Mouse (Mus musculus): ENCODE measurements around the gene 1810009A15Rik. TPM values are rescaled to one million over a fixed set of nuclear protein-coding genes. Genes with fewer than 3 reads are reported as not detected.
"Not testable (repeated sequence)": the region's sequence is repeated elsewhere in the genome, so short reads cannot be mapped to it uniquely, and the experiment has no call there.

The 1810009A15Rik gene
- polyA plus RNA-seq, 1 experiment from 2014 or later, result 55.6 TPM

- H3K9ac ChIP-seq, result no peak overlapping the region
- H3K27ac ChIP-seq (replicated peaks), result no peak overlapping the region
- H3K4me1 ChIP-seq (replicated peaks), result no peaks in the 10 kb centered on the region
- no peak overlapping the region for H3K4me2 ChIP-seq
- H3K36me3 ChIP-seq, result peaks cover 13% of the 10 kb centered on the region
- no peak overlapping the region for H3K4me3 ChIP-seq
- H3K27me3 ChIP-seq, result no peaks in the 10 kb centered on the region; the same call in 1 of the 2 replicates
- no peak for ATAC-seq (ENCODE audit: low read depth)
- WGBS, result 83% methylated on average over 3 of the region's 3 CpGs
- H3K9me3 ChIP-seq, result no peaks in the 10 kb centered on the region
Measured at GRCm38 (mm10) chr19:8853117-8853516, 35.5 kb upstream of the 1810009A15Rik start.

GRCm38 (mm10) chr19:8857689-8858088 is 31.0 kb upstream of the 1810009A15Rik start:
- Histone ChIP-seq H3K4me1 (replicated peaks) (no peaks in the 10 kb centered on the region), H3K9me3 (no peaks in the 10 kb centered on the region), H3K4me3 (no peak overlapping the region), H3K4me2 (no peak overlapping the region), H3K9ac (no peak overlapping the region), H3K36me3 (no peaks in the 10 kb centered on the region), H3K27me3 (no peaks in the 10 kb centered on the region; the same call in 1 of the 2 replicates), H3K27ac (replicated peaks) (no peak overlapping the region)
- no peak for ATAC-seq (ENCODE audit: low read depth)
- WGBS, result 42% methylated on average over 4 of the region's 4 CpGs

- no peaks in the 10 kb centered on the region; the same call in 1 of the 2 replicates for H3K27me3 ChIP-seq
- WGBS, result 23% methylated on average over 1 of the region's 1 CpGs
- no peaks in the 10 kb centered on the region for H3K4me1 ChIP-seq (replicated peaks)
- H3K27ac ChIP-seq (replicated peaks), result no peak overlapping the region
- no peak overlapping the region for H3K9ac ChIP-seq
- no peaks in the 10 kb centered on the region for H3K9me3 ChIP-seq
- H3K36me3 ChIP-seq, result no peaks in the 10 kb centered on the region
- no peak overlapping the region for H3K4me2 ChIP-seq
- ATAC-seq (ENCODE audit: low read depth), result no peak
- no peak overlapping the region for H3K4me3 ChIP-seq
Measured at GRCm38 (mm10) chr19:8859018-8859417, 29.6 kb upstream of the 1810009A15Rik start.

- no peaks in the 10 kb centered on the region for H3K27me3 ChIP-seq
- no peaks in the 10 kb centered on the region for H3K4me1 ChIP-seq (replicated peaks)
- no peak overlapping the region for H3K4me3 ChIP-seq
- 84% methylated on average over 6 of the region's 6 CpGs for WGBS
- no peak overlapping the region for H3K4me2 ChIP-seq
- no peaks in the 10 kb centered on the region for H3K36me3 ChIP-seq
- H3K9me3 ChIP-seq, result no peaks in the 10 kb centered on the region
- no peak for ATAC-seq (ENCODE audit: low read depth)
- no peak overlapping the region for H3K9ac ChIP-seq
- H3K27ac ChIP-seq (replicated peaks), result no peak overlapping the region
Measured at GRCm38 (mm10) chr19:8864265-8864664, 24.4 kb upstream of the 1810009A15Rik start.

GRCm38 (mm10) chr19:8870381-8870780 is 18.3 kb upstream of the 1810009A15Rik start:
- H3K4me3 ChIP-seq, result peak overlapping the region; percentile 97; the same call in 1 of the 2 replicates
- H3K27me3 ChIP-seq; H3K27ac ChIP-seq (replicated peaks); ATAC-seq (ENCODE audit: low read depth); H3K9me3 ChIP-seq; H3K9ac ChIP-seq: not testable (repeated sequence)
- WGBS, result 70% methylated on average over 3 of the region's 3 CpGs
- H3K36me3 ChIP-seq, result peaks cover 25% of the 10 kb centered on the region
- H3K4me2 ChIP-seq, result peak overlapping the region; percentile 91
- peaks cover 16% of the 10 kb centered on the region for H3K4me1 ChIP-seq (replicated peaks)

GRCm38 (mm10) chr19:8870838-8871237 is 17.8 kb upstream of the 1810009A15Rik start:
- H3K9ac ChIP-seq, result peak overlapping the region; percentile 97

GRCm38 (mm10) chr19:8871267-8872186 is 17.1 kb upstream of the 1810009A15Rik start, which contains the start of gene Ubxn1:
Gene Ubxn1 (plus strand): TSS chr19:8871496.
- WGBS, result 1% methylated on average over 59 of the region's 59 CpGs
- H3K27ac ChIP-seq (replicated peaks), result peak within 1 kb of the TSS; percentile 84
- peak within 1 kb of the TSS; percentile 97 for H3K9ac ChIP-seq
- no peaks in the 10 kb centered on the region for H3K9me3 ChIP-seq
- peaks cover 16% of the 10 kb centered on the region for H3K4me1 ChIP-seq (replicated peaks)
- H3K36me3 ChIP-seq, result peaks cover 36% of the 10 kb centered on the region
- peak; percentile 97 for ATAC-seq (ENCODE audit: low read depth)
- H3K27me3 ChIP-seq, result no peaks in the 10 kb centered on the region
- peak within 1 kb of the TSS; percentile 97 for H3K4me3 ChIP-seq
- peak within 1 kb of the TSS; percentile 91 for H3K4me2 ChIP-seq

More at GRCm38 (mm10) chr19:8870838-8871237, 17.8 kb upstream of the 1810009A15Rik start:
- Histone ChIP-seq H3K27me3 (no peaks in the 10 kb centered on the region), H3K27ac (replicated peaks) (peak overlapping the region; percentile 84), H3K4me1 (replicated peaks) (peaks cover 16% of the 10 kb centered on the region), H3K36me3 (peaks cover 29% of the 10 kb centered on the region), H3K4me2 (peak overlapping the region; percentile 91), H3K9me3 (no peaks in the 10 kb centered on the region), H3K4me3 (peak overlapping the region; percentile 97)
- 65% methylated on average over 9 of the region's 9 CpGs for WGBS
- ATAC-seq (ENCODE audit: low read depth), result peak; percentile 51

GRCm38 (mm10) chr19:8872266-8872840 is 16.3 kb upstream of the 1810009A15Rik start:
- peak overlapping the region; percentile 91 for H3K4me2 ChIP-seq
- peak overlapping the region; percentile 97 for H3K9ac ChIP-seq
- 76% methylated on average over 10 of the region's 10 CpGs for WGBS

GRCm38 (mm10) chr19:8875031-8875430 is 13.6 kb upstream of the 1810009A15Rik start:
- H3K9me3 ChIP-seq, result no peaks in the 10 kb centered on the region
- no peak overlapping the region for H3K4me2 ChIP-seq
- ATAC-seq (ENCODE audit: low read depth), result no peak
- WGBS, result 96% methylated on average over 7 of the region's 7 CpGs
- H3K4me1 ChIP-seq (replicated peaks), result peaks cover 30% of the 10 kb centered on the region
- no peak overlapping the region for H3K4me3 ChIP-seq
- H3K27ac ChIP-seq (replicated peaks), result no peak overlapping the region
- no peaks in the 10 kb centered on the region for H3K27me3 ChIP-seq
- peaks cover 53% of the 10 kb centered on the region for H3K36me3 ChIP-seq
- H3K9ac ChIP-seq, result no peak overlapping the region

More at GRCm38 (mm10) chr19:8872266-8872840, 16.3 kb upstream of the 1810009A15Rik start:
- Histone ChIP-seq H3K36me3 (peaks cover 42% of the 10 kb centered on the region), H3K4me1 (replicated peaks) (peaks cover 16% of the 10 kb centered on the region), H3K4me3 (peak overlapping the region; percentile 97), H3K9me3 (no peaks in the 10 kb centered on the region), H3K27ac (replicated peaks) (peak overlapping the region; percentile 84; the same call in 1 of the 2 replicates), H3K27me3 (no peaks in the 10 kb centered on the region)
- ATAC-seq (ENCODE audit: low read depth), result no peak

GRCm38 (mm10) chr19:8880311-8881033 is 8.2 kb upstream of the 1810009A15Rik start, which contains the start of gene Uqcc3:
Gene Uqcc3 (minus strand): TSS chr19:8880923.
- WGBS, result under 1% methylated on average over 42 of the region's 42 CpGs
- peak within 1 kb of the TSS; percentile 83 for H3K4me3 ChIP-seq
- peak; percentile 98 for ATAC-seq (ENCODE audit: low read depth)
- peaks cover 15% of the 10 kb centered on the region for H3K4me1 ChIP-seq (replicated peaks)
- peaks cover 28% of the 10 kb centered on the region for H3K36me3 ChIP-seq
- H3K9me3 ChIP-seq, result no peaks in the 10 kb centered on the region
- no peaks in the 10 kb centered on the region for H3K27me3 ChIP-seq
- H3K27ac ChIP-seq (replicated peaks), result peak within 1 kb of the TSS; percentile 88
- H3K9ac ChIP-seq, result peak within 1 kb of the TSS; percentile 82
- peak within 1 kb of the TSS; percentile 70 for H3K4me2 ChIP-seq

- no peaks in the 10 kb centered on the region for H3K9me3 ChIP-seq
- peak overlapping the region; percentile 82 for H3K9ac ChIP-seq
- H3K4me1 ChIP-seq (replicated peaks), result peaks cover 15% of the 10 kb centered on the region
- 0 out of 2 replicates have a peak, but pooled peaks have one; percentile 4 for ATAC-seq (ENCODE audit: low read depth)
- WGBS, result 12% methylated on average over 3 of the region's 3 CpGs
- no peak overlapping the region for H3K27ac ChIP-seq (replicated peaks)
- peak overlapping the region; percentile 70 for H3K4me2 ChIP-seq
- H3K27me3 ChIP-seq, result no peaks in the 10 kb centered on the region
- H3K36me3 ChIP-seq, result peaks cover 22% of the 10 kb centered on the region
- peak overlapping the region; percentile 83 for H3K4me3 ChIP-seq
Measured at GRCm38 (mm10) chr19:8881034-8881392, 7.6 kb upstream of the 1810009A15Rik start.
